In genomic region chr3:85887239-85887827, GRCm38 (mm10) we compare ENCODE assay signal across 8 mouse cellular contexts. TPM values are rescaled to one million over a fixed set of nuclear protein-coding genes. Genes with fewer than 3 reads are reported as not detected.
DNase-seq lines count a peak whose midpoint lies in the region; ATAC-seq lines count a peak whose summit lies in the region.

Gene Glt28d2, minus strand, starts transcription at chr3:85887516.
Gene Gm37240, minus strand, starts transcription at chr3:85887518.

- H3K9me3 ChIP-seq in intestine, embryonic 15.5 days, result no peaks in the 10 kb centered on the region
- no peaks in the 10 kb centered on the region for H3K9me3 ChIP-seq in midbrain, embryonic 10.5 days (replicated peaks)

- peak within 1 kb of the TSS; percentile 58 for H3K27ac ChIP-seq in intestine, embryonic 15.5 days
- peak within 1 kb of the TSS; percentile 58; the same call in 1 of the 2 replicates for H3K27ac ChIP-seq in midbrain, embryonic 10.5 days (replicated peaks)

- H3K27me3 ChIP-seq in intestine, embryonic 15.5 days (replicated peaks), result no peaks in the 10 kb centered on the region
- H3K27me3 ChIP-seq in midbrain, embryonic 10.5 days (ENCODE audit: low read depth, poor library complexity, severe bottlenecking), result peaks cover 46% of the 10 kb centered on the region

- H3K36me3 ChIP-seq in intestine, embryonic 15.5 days, result no peaks in the 10 kb centered on the region
- H3K36me3 ChIP-seq in midbrain, embryonic 10.5 days, result no peaks in the 10 kb centered on the region

- DNase-seq in adrenal gland, adult 8-10 months, result peak; percentile 79
- DNase-seq in embryo, embryonic 11.5 days (ENCODE audit: low read depth, low spot score), result peak; percentile 80
- peak; percentile 71 to 82 for DNase-seq in gastrocnemius, postnatal 36 days
- DNase-seq in left cerebral cortex, postnatal 25 days (ENCODE audit: low spot score in 2 of 2), result peak; percentile 61 to 63
- DNase-seq in midbrain, embryonic 10.5 days (ENCODE audit: low spot score), result peak; percentile 79
- DNase-seq in right cerebral cortex, postnatal 4 days, result peak; percentile 60
- DNase-seq in yolk sac, embryonic 10.5 days (ENCODE audit: low spot score), result peak; percentile 93

- ATAC-seq in intestine, embryonic 15.5 days, result peak; percentile 97

- H3K9ac ChIP-seq in intestine, embryonic 15.5 days, result peak within 1 kb of the TSS; percentile 57

- peak within 1 kb of the TSS; percentile 94 for H3K4me2 ChIP-seq in intestine, embryonic 15.5 days (replicated peaks)

- under 1% methylated on average over 47 of the region's 48 CpGs for whole genome bisulfite sequencing in intestine, embryonic 15.5 days
- WGBS in midbrain, embryonic 10.5 days, result 0% methylated on average over 47 of the region's 48 CpGs

- peaks cover 12% of the 10 kb centered on the region for H3K4me1 ChIP-seq in intestine, embryonic 15.5 days (replicated peaks)
- H3K4me1 ChIP-seq in midbrain, embryonic 10.5 days, result peaks cover 22% of the 10 kb centered on the region

- intact Hi-C loops in gastrocnemius, postnatal 36 days (cut with DNase I), result no loop called here
- intact Hi-C loops in left cerebral cortex, postnatal 25 days (cut with DNase I), result no loop called here

- H3K4me3 ChIP-seq in intestine, embryonic 15.5 days (replicated peaks), result peak within 1 kb of the TSS; percentile 57
- peak within 1 kb of the TSS; percentile 67 for H3K4me3 ChIP-seq in midbrain, embryonic 10.5 days

RNA-seq across cellular contexts. Expression of gene Glt28d2, which starts in this region (rescaled TPM):
- 1 to 10 TPM; 1.9 to 3.7 (median 2.8) TPM for total RNA-seq in adrenal gland, adult 8-10 months (2022)
- 1 to 10 TPM; 5.3 to 8.5 TPM for total RNA-seq in gastrocnemius, postnatal 36 days (2021)
- 2.0 and 2.7 TPM in 2 replicates for polyA plus RNA-seq in intestine, embryonic 15.5 days (2015; fragmentation: Nextera tagmentation; extraction: Ambion mirVana)
- total RNA-seq in left cerebral cortex, postnatal 25 days (2021), result under 1 TPM; 0.34 to 0.62 TPM
- polyA plus RNA-seq in midbrain, embryonic 10.5 days (2016; fragmentation: Nextera tagmentation; extraction: Ambion mirVana), result 0.16 TPM in 1 of 2 replicates, not detected in the other

RNA-seq across cellular contexts. Expression of gene Gm37240, which starts in this region (rescaled TPM):
- total RNA-seq in adrenal gland, adult 8-10 months (2022), result 1 to 10 TPM; 5.4 to 9.8 (median 7.2) TPM
- 10 to 100 TPM; 35.6 to 41.7 TPM for total RNA-seq in gastrocnemius, postnatal 36 days (2021)
- 4.8 and 6.5 TPM in 2 replicates for polyA plus RNA-seq in intestine, embryonic 15.5 days (2015; fragmentation: Nextera tagmentation; extraction: Ambion mirVana)
- 1 to 10 TPM in 1 of 2 experiments, under 1 TPM in 1; 0.69 to 2.2 TPM for total RNA-seq in left cerebral cortex, postnatal 25 days (2021)
- 0.21 and 0.44 TPM in 2 replicates for polyA plus RNA-seq in midbrain, embryonic 10.5 days (2016; fragmentation: Nextera tagmentation; extraction: Ambion mirVana)

Comparison
In these comparisons a context has a peak if more than half of its experiments do, and no peak if none do; other contexts are left out.
1. Peak in every context shown above with its lines: DNase-seq, ATAC-seq, H3K4me3 ChIP-seq and H3K27ac ChIP-seq.
2. Peak in DNase-seq, H3K4me3 ChIP-seq and H3K27ac ChIP-seq in midbrain, embryonic 10.5 days; RNA of the genes that start here not detected or under 1 TPM.